Mouse (Mus musculus): Measurements from ENCODE around the gene Ngdn.

Ngdn gene

DNA sequence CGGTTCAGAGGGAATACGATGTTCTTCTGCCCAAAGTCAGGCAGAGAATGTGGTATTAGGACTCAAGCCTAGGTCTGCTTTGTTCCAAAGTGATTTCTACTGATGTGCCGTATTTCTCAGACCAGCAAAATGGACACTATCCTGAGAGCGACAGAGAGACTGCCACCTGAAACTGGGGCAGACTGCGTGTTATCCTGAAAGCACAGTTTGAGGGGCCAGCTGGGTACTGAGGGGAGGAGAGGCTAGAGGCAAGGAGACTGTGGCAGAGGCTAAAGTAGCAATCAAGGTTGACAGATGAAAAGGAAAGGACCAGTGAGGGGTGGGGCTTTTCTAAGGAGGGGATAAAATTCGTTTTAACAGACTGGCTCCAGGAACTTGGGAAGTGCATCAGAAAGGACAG lies 14.4 kb upstream of the Ngdn start:
- DNase-seq, result no peak

- DNase-seq, result no peak
Measured at GRCm38 (mm10) chr14:55001446-55001845, 13.8 kb upstream of the Ngdn start.

DNA sequence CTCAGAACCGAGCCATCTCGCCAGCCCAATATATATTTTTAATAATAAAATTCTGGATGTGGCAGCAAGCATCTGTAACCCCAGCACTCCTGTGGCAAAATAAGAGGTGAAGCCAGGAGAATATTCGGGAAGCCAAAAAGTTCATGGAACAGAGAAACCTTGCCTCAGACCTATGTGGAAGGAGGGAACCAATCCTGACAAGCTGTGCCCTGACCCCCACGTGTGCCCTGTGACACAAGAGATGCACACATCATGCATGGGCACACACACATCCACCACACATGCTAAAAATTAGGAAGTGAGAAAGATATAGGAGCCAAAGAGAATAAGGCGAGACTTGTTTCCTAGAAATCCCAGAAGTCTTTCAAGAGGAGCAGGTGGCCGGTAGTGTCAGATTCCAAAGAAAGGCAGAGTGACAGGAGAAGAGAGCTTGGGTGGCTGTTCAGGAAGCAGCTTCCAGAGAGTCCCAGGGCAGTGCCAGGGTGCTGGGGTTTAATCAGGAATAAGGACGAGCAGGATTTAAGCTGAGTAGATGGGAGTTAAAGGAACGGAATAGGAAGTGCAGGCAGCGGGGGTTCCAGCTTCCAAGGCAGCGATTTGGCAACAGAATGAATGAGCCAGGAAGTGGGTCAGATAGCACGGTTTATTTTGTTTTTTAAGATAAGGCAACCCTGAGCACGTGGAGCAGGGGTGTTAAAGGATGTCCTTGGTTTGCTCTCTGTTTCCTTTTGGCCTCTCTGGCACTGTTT lies 13.1 kb upstream of the Ngdn start:
- DNase-seq, result no peak

- no peak for DNase-seq
Measured at GRCm38 (mm10) chr14:55002687-55003120, 12.6 kb upstream of the Ngdn start.

DNA sequence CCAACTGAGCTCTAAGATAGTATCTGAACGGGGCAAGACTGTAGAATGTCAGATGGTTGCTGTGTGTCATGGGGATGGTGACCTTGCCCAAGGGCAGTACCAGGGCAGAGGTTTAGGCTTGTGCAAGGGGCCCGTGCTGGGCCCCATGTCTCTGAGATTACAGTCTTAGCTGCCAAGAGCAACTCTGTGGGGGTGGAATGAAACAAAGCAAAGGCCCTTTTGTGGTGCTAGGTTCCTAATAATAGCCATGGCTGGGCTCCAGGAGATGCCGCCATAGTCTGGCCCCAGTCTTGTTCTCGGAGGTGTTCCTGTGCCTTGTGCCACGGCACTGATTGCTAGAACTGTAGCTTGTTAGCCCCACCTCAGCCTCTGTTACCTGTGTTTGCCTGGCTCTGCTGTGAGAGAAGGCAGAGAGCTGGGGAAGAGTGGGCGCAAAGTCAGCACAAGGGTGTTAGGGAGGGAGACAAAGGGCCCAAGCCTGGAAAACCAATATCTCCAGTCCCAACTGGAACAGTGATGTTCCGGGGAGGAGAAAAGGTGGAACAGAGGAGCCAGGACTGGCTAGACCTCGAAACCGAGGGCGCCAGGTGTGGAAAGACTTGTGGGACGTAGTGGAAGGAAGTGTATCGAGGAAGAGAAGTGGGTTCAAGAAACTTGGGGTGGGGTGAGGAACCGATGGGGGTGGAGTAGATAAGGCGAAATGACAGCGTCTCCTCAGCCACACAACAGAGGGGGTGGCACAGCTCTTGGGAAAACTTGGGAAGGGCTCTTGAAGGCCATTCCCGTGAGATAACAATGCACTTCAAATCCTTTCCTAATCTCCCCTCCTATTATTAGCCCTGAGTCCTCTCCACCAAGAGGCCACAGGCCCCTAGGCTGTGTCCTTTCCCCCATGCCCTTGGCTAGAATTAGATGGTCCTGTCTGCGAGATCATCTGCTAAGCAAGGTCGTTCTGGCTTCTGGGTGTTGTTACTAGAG lies 11.1 kb upstream of the Ngdn start:
- no peak for DNase-seq

DNA sequence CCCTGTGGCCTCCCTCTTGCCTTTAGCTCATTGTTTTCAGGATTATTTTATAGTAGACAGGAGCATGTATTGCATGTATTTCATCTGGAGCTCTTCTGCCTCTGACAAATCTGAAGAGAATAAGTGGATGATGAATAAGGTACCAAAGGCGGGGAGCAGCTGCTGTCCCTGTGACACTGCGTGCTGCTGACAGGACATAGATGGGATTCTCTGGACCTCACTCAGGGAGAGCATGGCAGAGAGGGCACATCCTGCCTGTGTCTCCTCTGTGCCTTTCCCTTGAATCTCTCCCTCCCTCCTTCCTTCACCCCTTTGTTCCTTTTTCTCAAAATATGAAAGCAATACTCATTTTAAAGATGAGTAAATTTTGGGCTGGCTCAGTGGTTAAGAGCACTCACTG lies 9.7 kb upstream of the Ngdn start:
- no peak for DNase-seq

GRCm38 (mm10) chr14:55005967-55006366 lies 9.3 kb upstream of the Ngdn start:
- DNase-seq, result no peak

GRCm38 (mm10) chr14:55006541-55006940 lies 8.7 kb upstream of the Ngdn start:
- no peak for DNase-seq

DNA sequence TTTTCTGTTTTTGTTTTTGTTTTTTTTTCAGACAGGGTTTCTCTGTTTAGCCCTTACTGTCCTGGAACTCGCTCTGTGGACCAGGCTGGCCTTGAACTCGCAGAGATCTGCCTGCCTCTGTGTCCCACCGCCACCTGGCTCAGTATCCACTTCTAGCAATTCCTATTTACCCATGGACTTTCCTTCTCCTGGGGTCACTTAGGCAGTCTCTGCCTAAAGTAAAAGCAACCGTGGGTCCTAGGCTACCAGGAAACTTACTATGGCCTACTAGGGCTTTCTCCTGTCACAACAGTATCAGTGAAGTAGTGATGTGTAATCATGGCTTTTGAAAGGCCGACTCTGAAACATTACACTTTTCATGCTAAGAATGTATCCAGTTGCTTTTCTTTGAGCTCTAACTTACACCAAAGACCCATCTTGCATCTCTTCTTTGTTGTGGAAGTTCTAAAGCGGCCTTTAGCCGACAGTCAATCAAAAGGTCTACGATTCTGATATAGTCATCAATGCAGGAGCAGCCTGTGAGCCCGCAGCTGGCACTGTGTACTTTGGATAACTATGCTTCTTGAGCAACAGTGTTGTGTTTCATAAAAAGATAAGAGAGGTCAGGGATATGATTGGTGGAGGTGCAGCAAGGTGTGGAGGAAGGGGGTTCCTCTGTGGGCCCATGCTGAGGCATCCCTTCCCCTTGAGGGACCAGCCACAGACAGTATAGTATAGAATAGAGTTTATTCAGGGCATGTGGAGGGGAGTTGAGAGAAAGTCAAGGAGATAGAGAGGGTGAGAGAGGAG lies 7.9 kb upstream of the Ngdn start:
- no peak for DNase-seq

DNA sequence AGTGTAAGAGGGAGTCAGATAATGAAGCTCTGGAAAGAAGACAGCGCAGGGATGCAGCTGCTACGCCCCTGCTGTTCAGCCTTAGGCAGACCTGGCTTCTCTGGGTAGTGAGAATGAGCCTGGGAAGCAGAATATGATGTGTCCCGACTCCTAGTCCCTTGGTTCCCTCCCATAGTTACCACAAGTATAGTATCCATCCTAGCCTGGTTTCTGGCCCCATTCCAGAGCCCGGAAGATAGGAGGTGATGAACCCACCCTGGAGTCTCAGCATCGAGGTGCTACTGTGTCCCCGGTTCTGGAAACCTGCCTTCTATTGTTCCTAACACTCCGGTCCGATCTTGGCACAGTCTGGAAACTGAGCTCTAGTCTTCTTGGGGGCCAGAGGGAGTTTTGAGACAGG lies 6.8 kb upstream of the Ngdn start:
- no peak for DNase-seq

DNA sequence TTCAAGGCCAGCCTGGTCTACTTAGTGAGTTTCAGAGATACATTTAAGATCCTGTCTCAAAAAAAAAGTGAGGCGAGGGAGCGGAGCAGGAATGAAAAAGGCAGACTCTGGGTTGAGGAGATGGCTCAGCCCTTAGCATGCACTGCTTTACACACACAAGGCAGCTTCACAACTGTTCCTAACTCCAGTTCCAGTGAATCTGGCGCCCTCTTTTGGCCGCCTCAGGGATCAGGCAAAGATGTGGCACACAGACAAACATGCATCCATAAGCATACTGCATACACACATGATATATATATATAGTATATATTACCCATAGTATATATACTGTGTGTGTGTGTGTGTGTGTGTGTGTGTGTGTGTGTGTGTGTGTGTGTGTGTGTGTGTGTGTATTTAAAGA lies 4.1 kb upstream of the Ngdn start:
- DNase-seq, result no peak

DNA sequence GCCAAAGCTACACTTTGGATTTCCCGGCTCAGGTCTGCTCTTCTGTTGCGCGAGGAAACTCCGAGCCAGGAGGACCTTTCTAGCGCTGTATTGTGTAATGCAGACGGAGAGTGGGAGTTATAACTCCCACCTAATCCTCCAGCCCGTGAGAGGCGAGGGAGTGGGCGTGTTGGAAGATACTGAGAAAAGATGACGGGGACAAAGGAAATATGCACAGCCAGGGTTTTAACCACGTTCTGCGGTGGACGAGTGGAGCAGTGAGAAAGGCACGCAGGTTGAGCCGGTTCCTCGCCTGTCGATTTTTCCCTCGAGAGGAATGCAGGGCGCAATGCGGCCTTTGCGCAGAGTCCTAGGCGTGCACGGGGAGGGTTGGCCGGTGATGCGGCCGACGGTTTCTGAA lies 663 bp upstream of the Ngdn start:
- peak; percentile 81 for DNase-seq

DNA sequence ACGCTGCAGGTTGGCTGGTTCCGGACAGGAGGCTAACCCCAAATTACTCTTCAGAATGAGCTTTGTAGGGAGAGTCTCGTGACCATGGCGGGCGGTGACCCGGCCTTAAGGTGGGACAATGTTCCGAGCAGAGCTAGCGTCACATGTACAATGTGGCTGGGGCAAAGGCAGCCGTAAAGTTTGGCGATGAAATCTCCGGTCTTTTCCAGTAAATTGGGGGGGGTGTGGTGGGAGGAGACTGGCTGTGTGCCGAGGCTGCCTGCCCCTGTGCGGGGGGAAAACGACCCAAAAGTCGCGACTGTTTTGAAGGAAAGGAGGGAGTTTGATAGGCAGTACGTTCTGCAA lies 485 bp downstream of the Ngdn start:
- no peak for DNase-seq

- no peak for DNase-seq
Measured at GRCm38 (mm10) chr14:55016876-55017275, 1.6 kb downstream of the Ngdn start.

GRCm38 (mm10) chr14:55020394-55020793 lies 5.1 kb downstream of the Ngdn start:
- no peak for DNase-seq

GRCm38 (mm10) chr14:55023011-55023410 lies 7.8 kb downstream of the Ngdn start:
- DNase-seq, result no peak

- DNase-seq, result no peak
Measured at GRCm38 (mm10) chr14:55024236-55024635, 9.0 kb downstream of the Ngdn start.

GRCm38 (mm10) chr14:55025527-55025926 lies 10.3 kb downstream of the Ngdn start:
- DNase-seq, result no peak

DNA sequence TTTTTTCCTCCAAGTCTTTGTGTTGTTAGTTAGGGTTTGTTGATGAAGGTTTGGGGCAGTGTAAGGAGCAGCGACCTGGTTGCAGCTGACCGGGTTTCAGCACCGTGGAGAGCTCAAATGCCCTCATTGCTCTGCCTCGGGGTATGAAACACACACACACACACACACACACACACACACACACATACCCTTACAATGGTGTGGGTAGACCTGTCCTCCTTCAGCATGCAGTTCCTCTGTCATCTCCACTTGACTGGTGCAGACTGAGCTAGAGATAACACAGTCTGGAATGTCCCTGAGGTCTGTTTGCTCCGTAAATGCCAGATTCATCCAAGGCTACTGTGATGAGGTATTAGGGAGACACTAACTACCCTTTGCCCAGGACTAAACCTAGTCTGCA lies 12.0 kb downstream of the Ngdn start:
- DNase-seq, result no peak

DNA sequence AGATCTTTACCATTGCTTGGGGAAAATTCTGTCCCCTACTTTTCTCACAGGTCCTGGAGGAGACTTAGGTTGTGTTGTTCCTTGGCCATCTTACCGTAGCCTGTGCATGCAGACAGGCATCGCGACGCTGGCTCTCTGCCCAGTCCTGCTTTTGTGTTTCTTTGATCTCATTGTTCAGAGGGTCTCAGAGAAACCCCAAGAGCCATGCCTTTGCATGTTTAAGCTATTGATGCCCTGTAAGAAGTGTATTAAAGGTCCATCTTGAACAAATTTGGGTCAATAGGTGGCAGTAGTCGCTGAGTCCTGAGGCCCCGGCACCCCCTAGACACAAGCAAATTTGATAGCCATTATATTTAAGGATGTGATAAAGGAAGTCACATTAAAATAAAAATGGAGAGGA lies 12.4 kb downstream of the Ngdn start:
- DNase-seq, result no peak

GRCm38 (mm10) chr14:55028333-55028835 lies 13.1 kb downstream of the Ngdn start:
- no peak for DNase-seq

- DNase-seq, result no peak
Measured at GRCm38 (mm10) chr14:55029034-55029698, 13.9 kb downstream of the Ngdn start.

Data from layer of hippocampus, adult 9-11 months (tissue).